Mouse (Mus musculus) MEL (cell line): ENCODE measurements around the gene Slc12a8.

ENCODE experiments used
- CHD1 ChIP-seq: IDR thresholded peaks from 2 replicates; pipeline ENCODE4 v1.6.1; 2012; ENCODE audit warnings: low read depth, mild to moderate bottlenecking, inconsistent platforms, low read length, improper control_type of control experiment
- ELF1 ChIP-seq: IDR thresholded peaks from 2 replicates; pipeline ENCODE4 v1.6.1; 2014; ENCODE audit warnings: low read depth, mild to moderate bottlenecking, inconsistent platforms, low read length, improper control_type of control experiment, moderate library complexity
- EP300 ChIP-seq, 2 experiments: IDR thresholded peaks; 2 replicates each; pipeline ENCODE4 v1.6.1; 2011; ENCODE audit warnings: improper control_type of control experiment in 2 of 2, low read length in 2 of 2, low read depth in 1 of 2, mild to moderate bottlenecking in 1 of 2
- GATA1 ChIP-seq: IDR thresholded peaks from 2 replicates; pipeline ENCODE4 v1.6.1; 2011; ENCODE audit warnings: low read depth, low read length, improper control_type of control experiment
- MXI1 ChIP-seq: IDR thresholded peaks from 2 replicates; pipeline ENCODE4 v1.6.1; 2011; ENCODE audit warnings: mild to moderate bottlenecking, low read depth, low read length, improper control_type of control experiment
- MYB ChIP-seq: IDR thresholded peaks from 2 replicates; pipeline ENCODE4 v1.6.1; 2011; ENCODE audit warnings: mild to moderate bottlenecking, low read depth, low read length, improper control_type of control experiment
- NELFE ChIP-seq: IDR thresholded peaks from 2 replicates; pipeline ENCODE4 v1.6.1; 2011; ENCODE audit warnings: low read depth, low read length, improper control_type of control experiment
- NRF1 ChIP-seq: IDR thresholded peaks from 2 replicates; pipeline ENCODE4 v1.6.1; 2014; ENCODE audit warnings: low read depth, mild to moderate bottlenecking, inconsistent platforms, low read length, improper control_type of control experiment, moderate library complexity; ENCODE audit not compliant: poor library complexity, insufficient read depth, severe bottlenecking
- POLR2A ChIP-seq, 2 experiments: IDR thresholded peaks; 2 replicates each; pipeline ENCODE4 v1.6.1; 2011 to 2012; ENCODE audit warnings: low read length in 2 of 2, mild to moderate bottlenecking in 2 of 2, control low read depth in 1 of 2, improper control_type of control experiment in 1 of 2, low read depth in 1 of 2, moderate library complexity in 1 of 2; ENCODE audit not compliant: control insufficient read depth in 1 of 2, insufficient read depth in 1 of 2, poor library complexity in 1 of 2
- POLR2AphosphoS5 ChIP-seq: IDR thresholded peaks from 2 replicates; pipeline ENCODE4 v1.6.1; 2012; ENCODE audit warnings: low read depth, borderline replicate concordance, mild to moderate bottlenecking, inconsistent platforms, low read length, moderate library complexity, mixed read lengths

- TF ChIP-seq ELF1 (no peak), EP300 (IDR thresholded peaks at IDR 0.05; ENCODE audit: low read depth in 1 of 2, low read length in 2 of 2) (no peak), MYB (no peak), NELFE (no peak), POLR2AphosphoS5 (no peak), MXI1 (no peak), NRF1 (no peak), GATA1 (no peak), CHD1 (no peak), POLR2A (IDR thresholded peaks at IDR 0.05; ENCODE audit: control insufficient read depth in 1 of 2, insufficient read depth in 1 of 2, low read depth in 1 of 2, low read length in 2 of 2, poor library complexity in 1 of 2) (no peak)
These were observed 45.9 kb downstream of the Slc12a8 start for GRCm38 (mm10) chr16:33562874-33563537.
